8 mouse cellular contexts compared by ENCODE assay signal in genomic region chr2:19909171-19909899, GRCm38 (mm10). TPM values are rescaled to one million over a fixed set of nuclear protein-coding genes. Genes with fewer than 3 reads are reported as not detected.
DNase-seq lines count a peak whose midpoint lies in the region; ATAC-seq lines count a peak whose summit lies in the region.

Gene Etl4, plus strand, starts transcription at chr2:19909780.

- under 1% methylated on average over 37 of the region's 37 CpGs for WGBS in forebrain, embryonic 15.5 days
- 1% methylated on average over 36 of the region's 37 CpGs for WGBS in heart, embryonic 16.5 days
- WGBS in lung, embryonic 15.5 days: 1% methylated on average over 36 of the region's 37 CpGs

- peaks cover 26% of the 10 kb centered on the region for H3K27me3 ChIP-seq in forebrain, embryonic 15.5 days
- peaks cover 30% of the 10 kb centered on the region for H3K27me3 ChIP-seq in heart, embryonic 16.5 days (ENCODE audit: control insufficient read depth, insufficient read depth, low read length)
- H3K27me3 ChIP-seq in lung, embryonic 15.5 days: peaks cover 30% of the 10 kb centered on the region

- peak within 1 kb of the TSS; percentile 48 for H3K9ac ChIP-seq in forebrain, embryonic 15.5 days (replicated peaks)
- H3K9ac ChIP-seq in heart, embryonic 16.5 days (ENCODE audit: low read length): no peak within 1 kb of the TSS
- no peak within 1 kb of the TSS for H3K9ac ChIP-seq in lung, embryonic 15.5 days

- peak within 1 kb of the TSS; percentile 96 for H3K4me2 ChIP-seq in forebrain, embryonic 15.5 days (replicated peaks)
- peak within 1 kb of the TSS; percentile 79 for H3K4me2 ChIP-seq in heart, embryonic 16.5 days (ENCODE audit: low read depth, low read length)
- H3K4me2 ChIP-seq in lung, embryonic 15.5 days: peak within 1 kb of the TSS; percentile 90

- H3K36me3 ChIP-seq in forebrain, embryonic 15.5 days: no peaks in the 10 kb centered on the region
- no peaks in the 10 kb centered on the region for H3K36me3 ChIP-seq in heart, embryonic 16.5 days (ENCODE audit: control insufficient read depth, insufficient read depth)
- H3K36me3 ChIP-seq in lung, embryonic 15.5 days: no peaks in the 10 kb centered on the region

- H3K4me1 ChIP-seq in forebrain, embryonic 15.5 days: peaks cover 17% of the 10 kb centered on the region
- H3K4me1 ChIP-seq in heart, embryonic 16.5 days (ENCODE audit: control insufficient read depth, insufficient read depth, low read length): peaks cover 9% of the 10 kb centered on the region
- H3K4me1 ChIP-seq in lung, embryonic 15.5 days: peaks cover 7% of the 10 kb centered on the region; the same call in 1 of the 2 replicates

- ATAC-seq in forebrain, embryonic 15.5 days (replicated peaks): peak; percentile 97
- ATAC-seq in heart, embryonic 16.5 days (replicated peaks; ENCODE audit: extremely low read depth, insufficient read depth, low FRiP score): peak; percentile 60
- ATAC-seq in lung, embryonic 15.5 days (ENCODE audit: borderline replicate concordance, extremely low read depth, low FRiP score, low TSS enrichment): peak; percentile 82

- DNase-seq in WW6 (ENCODE audit: low read depth, low spot score): peak; percentile 63
- DNase-seq in cerebellum, adult 11-12 months: peak; percentile 14
- peak; percentile 56 for DNase-seq in layer of hippocampus, adult 9-11 months
- DNase-seq in right cerebral cortex, adult 2 months (ENCODE audit: low spot score in 2 of 2): peak; percentile 78 to 87
- no peak for DNase-seq in urinary bladder, postnatal 36 days (ENCODE audit: low spot score in 2 of 2)

- peak within 1 kb of the TSS; percentile 54 for H3K4me3 ChIP-seq in forebrain, embryonic 15.5 days
- peak within 1 kb of the TSS; percentile 50 for H3K4me3 ChIP-seq in heart, embryonic 16.5 days (ENCODE audit: low read length)
- H3K4me3 ChIP-seq in lung, embryonic 15.5 days: peak within 1 kb of the TSS; percentile 42

- H3K9me3 ChIP-seq in forebrain, embryonic 15.5 days: no peaks in the 10 kb centered on the region
- no peaks in the 10 kb centered on the region for H3K9me3 ChIP-seq in heart, embryonic 16.5 days (replicated peaks; ENCODE audit: control insufficient read depth, low read length)
- no peaks in the 10 kb centered on the region for H3K9me3 ChIP-seq in lung, embryonic 15.5 days

- H3K27ac ChIP-seq in forebrain, embryonic 15.5 days (replicated peaks): no peak within 1 kb of the TSS
- H3K27ac ChIP-seq in heart, embryonic 16.5 days (ENCODE audit: low read length): no peak within 1 kb of the TSS
- H3K27ac ChIP-seq in lung, embryonic 15.5 days: no peak within 1 kb of the TSS

RNA-seq across cellular contexts. Expression of gene Etl4, which starts in this region (rescaled TPM):
- 15.7 and 18.3 TPM in 2 replicates for polyA plus RNA-seq in forebrain, embryonic 15.5 days (2015; fragmentation: Nextera tagmentation; extraction: Ambion mirVana)
- polyA plus RNA-seq in heart, embryonic 16.5 days (2015; fragmentation: Nextera tagmentation; extraction: Ambion mirVana): 10.8 and 11.9 TPM in 2 replicates
- 21.9 and 23.3 TPM in 2 replicates for polyA plus RNA-seq in lung, embryonic 15.5 days (2015; fragmentation: Nextera tagmentation; extraction: Ambion mirVana)

Comparison
In these comparisons a context has a peak if more than half of its experiments do, and no peak if none do; other contexts are left out.
1. DNase-seq: peak in WW6 (single experiment), cerebellum, adult 11-12 months (single experiment), layer of hippocampus, adult 9-11 months (single experiment) and right cerebral cortex, adult 2 months (2 of 2); none in urinary bladder, postnatal 36 days (0 of 2).
2. Peak in every context shown above with its lines, with median percentiles within 50 percentile points of each other: ATAC-seq, H3K4me2 ChIP-seq and H3K4me3 ChIP-seq.